Mouse (Mus musculus) embryonic facial prominence, embryonic 11.5 days (tissue): ENCODE data around the gene Wfikkn2. TPM values are rescaled to one million over a fixed set of nuclear protein-coding genes. Genes with fewer than 3 reads are reported as not detected.

Experiments
- polyA plus RNA-seq: library from polyadenylated mRNA; unstranded; fragments of >200 nt; fragmentation: Nextera tagmentation; extraction: Ambion mirVana; gene quantifications from 2 replicates; pipeline ENCODE4 v1.2.1, GENCODE M21; 2014

Wfikkn2 gene
- polyA plus RNA-seq, 1 experiment from 2014 or later: 4.2 TPM

Other genes starting within 250 kb of the Wfikkn2 start
- gene Spag9, start 249.9 kb downstream of the Wfikkn2 start, polyA plus RNA-seq: 42.4 and 42.9 TPM in 2 replicates
- gene Tob1, start 34.6 kb downstream of the Wfikkn2 start, polyA plus RNA-seq: 32.0 and 32.8 TPM in 2 replicates
- gene Gm21885, start 35.9 kb upstream of the Wfikkn2 start, polyA plus RNA-seq: 0.29 TPM in 1 of 2 replicates, not detected in the other
- gene Luc7l3, start 76.0 kb upstream of the Wfikkn2 start, polyA plus RNA-seq: 114 and 126 TPM in 2 replicates
- 19.9 and 23.5 TPM in 2 replicates for gene Ankrd40, start 82.0 kb upstream of the Wfikkn2 start, polyA plus RNA-seq
- 0.60 and 0.63 TPM in 2 replicates for gene Abcc3, start 147.0 kb upstream of the Wfikkn2 start, polyA plus RNA-seq
- gene Cacna1g, start 228.2 kb upstream of the Wfikkn2 start, polyA plus RNA-seq: 10.9 and 14.1 TPM in 2 replicates
- gene Spata20, start 240.2 kb upstream of the Wfikkn2 start, polyA plus RNA-seq: 0.08 and 0.27 TPM in 2 replicates